Mouse (Mus musculus) lung, adult 2 months (tissue): ENCODE measurements around the gene Vmn1r197.

ENCODE experiments used
- CTCF ChIP-seq: fragments of 200-500 bp; IDR thresholded peaks from 2 replicates; pipeline ENCODE4 v1.5.1; 2011; ENCODE audit warnings: mild to moderate bottlenecking, low read length, control low read depth; ENCODE audit not compliant: insufficient read depth
- POLR2A ChIP-seq: fragments of 200-500 bp; IDR thresholded peaks from 2 replicates; pipeline ENCODE4 v1.6.1; 2011; ENCODE audit warnings: low read depth, mild to moderate bottlenecking, control low read depth, low read length, borderline replicate concordance; ENCODE audit errors: extremely low read depth

GRCm38 (mm10) chr13:22324289-22324688 lies at the start of gene Vmn1r197:
- no peak for TF ChIP-seq CTCF
- no peak for TF ChIP-seq POLR2A
